9 mouse cellular contexts compared by ENCODE assay signal in the genomic region with DNA sequence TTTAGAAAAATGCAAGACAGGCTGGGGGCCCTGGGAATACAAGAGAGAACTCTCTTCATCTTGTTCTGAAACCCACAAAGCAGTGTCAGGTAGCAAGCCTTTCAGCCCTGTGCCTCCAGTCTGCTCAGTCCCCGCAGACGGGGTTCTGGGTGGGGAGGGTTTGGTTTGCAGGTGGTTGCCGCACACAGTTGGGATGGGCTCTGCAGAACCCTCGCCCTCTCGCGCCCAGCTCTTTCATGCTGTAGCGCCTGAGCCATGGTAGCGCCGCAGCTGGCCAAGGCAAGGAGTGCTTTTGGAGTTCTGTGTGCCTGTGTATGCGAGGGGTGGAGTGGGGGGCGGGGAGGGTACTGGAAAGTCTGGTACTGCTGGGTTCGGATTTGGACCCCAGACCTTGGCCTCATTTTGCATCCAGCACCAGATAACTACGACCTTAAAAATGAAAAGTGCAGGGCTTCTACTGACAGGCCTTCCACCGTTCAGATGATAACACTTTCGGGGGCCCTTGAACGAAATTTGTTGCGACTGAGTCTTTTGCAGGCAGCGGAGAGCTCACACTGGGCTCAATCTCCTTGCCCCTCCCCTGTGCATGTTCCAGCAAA. TPM values are rescaled to one million over a fixed set of nuclear protein-coding genes. Genes with fewer than 3 reads are reported as not detected.
DNase-seq lines count a peak whose midpoint lies in the region; TF ChIP-seq lines count a peak whose summit lies in the region.
"Had no signal": no experiment of that assay in that cellular context is flagged by ENCODE, and none has a peak within 500 bp of the region (broad histone marks: within the 10 kb centered on the region; RNA-seq: fewer than 3 reads in every experiment).

No protein-coding gene starts in this region.

- TF ChIP-seq CTCF in liver, adult 2 months (IDR thresholded peaks at IDR 0.05; ENCODE audit: low read depth, low read length): no peak

- DNase-seq in cerebellum, postnatal 25 days: peak; percentile 21 to 41
- DNase-seq in cerebellum, adult 9-10 months: no peak
- DNase-seq in B cell, adult 2 months: peak; percentile 42 to 47
- peak; percentile 50 for DNase-seq in embryo, embryonic 10.5 days (ENCODE audit: low spot score)
- DNase-seq in hindbrain, embryonic 10.5 days (ENCODE audit: low spot score): peak; percentile 51
- no peak for DNase-seq in liver, adult 2 months (ENCODE audit: extremely low read depth, low read depth, low spot score)
- DNase-seq in neural tube, embryonic 10.5 days (ENCODE audit: extremely low spot score, low spot score): peak; percentile 36
- no peak for DNase-seq in ovary, adult 18-20 months (ENCODE audit: low spot score)

- no peaks in the 10 kb centered on the region for H3K79me2 ChIP-seq in liver, adult 2 months (ENCODE audit: control insufficient read depth, insufficient read depth, low read length)

- no peak overlapping the region for H3K9ac ChIP-seq in liver, adult 2 months (ENCODE audit: low read depth, low read length)

- H3K9me3 ChIP-seq in hindbrain, embryonic 10.5 days: no peaks in the 10 kb centered on the region
- H3K9me3 ChIP-seq: G1E had no signal

- 19% methylated on average over 18 of the region's 18 CpGs for WGBS in hindbrain, embryonic 10.5 days
- 4% methylated on average over 18 of the region's 18 CpGs for WGBS in liver, adult 2 months

- peaks cover 36% of the 10 kb centered on the region for H3K27me3 ChIP-seq in hindbrain, embryonic 10.5 days (ENCODE audit: insufficient read depth, poor library complexity, severe bottlenecking)
- peaks cover 9% of the 10 kb centered on the region; the same call in 1 of the 2 replicates for H3K27me3 ChIP-seq in liver, adult 2 months (ENCODE audit: control insufficient read depth, insufficient read depth, low read length)

- H3K4me3 ChIP-seq in hindbrain, embryonic 10.5 days: peak overlapping the region; percentile 52
- H3K4me3 ChIP-seq in liver, adult 2 months (ENCODE audit: insufficient read depth, low read depth, low read length): peak overlapping the region; percentile 17; the same call in 1 of the 2 replicates

- peaks cover 21% of the 10 kb centered on the region for H3K4me1 ChIP-seq in hindbrain, embryonic 10.5 days (replicated peaks)
- H3K4me1 ChIP-seq in liver, adult 2 months (ENCODE audit: control insufficient read depth, insufficient read depth, low read length): peaks cover 3% of the 10 kb centered on the region; the same call in 1 of the 2 replicates

- H3K36me3 ChIP-seq in hindbrain, embryonic 10.5 days: no peaks in the 10 kb centered on the region
- no peaks in the 10 kb centered on the region for H3K36me3 ChIP-seq in liver, adult 2 months (ENCODE audit: control insufficient read depth, insufficient read depth, low read length)
- H3K36me3 ChIP-seq: G1E had no signal

- no peak for TF ChIP-seq POLR2A in liver, adult 2 months (IDR thresholded peaks at IDR 0.05; ENCODE audit: extremely low read depth, insufficient read depth, low read length)

- H3K27ac ChIP-seq in hindbrain, embryonic 10.5 days: no peak overlapping the region
- no peak overlapping the region for H3K27ac ChIP-seq in liver, adult 2 months (replicated peaks; ENCODE audit: insufficient read depth, low read depth, low read length)

RNA-seq across cellular contexts. Expression of gene Tmem255a, which starts 1.8 kb away (rescaled TPM):
- 12.5 and 17.2 TPM in 2 replicates for polyA plus RNA-seq in hindbrain, embryonic 10.5 days (2016; fragmentation: Nextera tagmentation; extraction: Ambion mirVana)
- total RNA-seq in liver, adult 2 months (2014; rRNA removed): under 0.01 and 0.20 TPM in 2 replicates
- not detected in 2 replicates for polyA plus RNA-seq in liver, adult 2 months (2012; rRNA removed)
- polyA plus RNA-seq: G1E had no signal

Comparison
In these comparisons a context has a peak if more than half of its experiments do, and no peak if none do; other contexts are left out.
1. DNase-seq: peak in cerebellum, postnatal 25 days (2 of 2), B cell, adult 2 months (2 of 2), embryo, embryonic 10.5 days (single experiment), hindbrain, embryonic 10.5 days (single experiment) and neural tube, embryonic 10.5 days (single experiment); none in cerebellum, adult 9-10 months (single experiment), liver, adult 2 months (single experiment) and ovary, adult 18-20 months (single experiment).
2. RNA of gene Tmem255a, which starts 1.8 kb away (polyA plus RNA-seq): 12.5 to 17.2 TPM in hindbrain, embryonic 10.5 days; not detected in liver, adult 2 months; every median in the first group is over 10 times any median in the second.